Mouse (Mus musculus) thymus, adult 2 months (tissue): ENCODE data around the gene Gm20929. TPM values are rescaled to one million over a fixed set of nuclear protein-coding genes. Genes with fewer than 3 reads are reported as not detected.
"Not testable (repeated sequence)": the region's sequence is repeated elsewhere in the genome, so short reads cannot be mapped to it uniquely, and the experiment has no call there.

ENCODE experiments used
- DNase-seq: peaks from one replicate; pipeline ENCODE4 v3.0.0; 2021
- H3K27ac ChIP-seq: fragments of 200-500 bp; 2 replicates; pipeline ENCODE4 v1.5.1; 2012; ENCODE audit warnings: low read length, control low read depth; ENCODE audit not compliant: control insufficient read depth, insufficient read depth
- H3K27me3 ChIP-seq: fragments of 200-500 bp; 2 replicates; pipeline ENCODE4 v1.6.1; 2012; ENCODE audit warnings: mild to moderate bottlenecking, low read length, moderate library complexity, mixed read lengths; ENCODE audit not compliant: control insufficient read depth, insufficient read depth
- H3K36me3 ChIP-seq: fragments of 200-500 bp; 2 replicates; pipeline ENCODE4 v1.6.1; 2012; ENCODE audit warnings: mild to moderate bottlenecking, low read length, moderate library complexity; ENCODE audit not compliant: control insufficient read depth, insufficient read depth
- H3K4me1 ChIP-seq: fragments of 200-500 bp; replicated peaks from 2 replicates; pipeline ENCODE4 v1.6.1; 2012; ENCODE audit warnings: low read length; ENCODE audit not compliant: control insufficient read depth, insufficient read depth
- H3K4me3 ChIP-seq: fragments of 200-500 bp; 2 replicates; pipeline ENCODE4 v1.5.1; 2012; ENCODE audit warnings: mild to moderate bottlenecking, low read length, control low read depth, moderate library complexity; ENCODE audit not compliant: control insufficient read depth, insufficient read depth
- WGBS: fragments of 180-500 bp; shearing (Covaris S2); methylation state at CpG from one replicate; pipeline ENCODE4 v1.1.7; 2018; 5-methylcytosine and 5-hydroxymethylcytosine counted together
- polyA plus RNA-seq: library from polyadenylated mRNA; depleted of rRNA; stranded (reverse); fragments of >200 nt; gene quantifications from 2 replicates; pipeline ENCODE4 v1.2.3, GENCODE M21; 2012; rRNA removed

The Gm20929 gene
- polyA plus RNA-seq: not detected in 2 replicates

- H3K4me1 ChIP-seq, DNase-seq, H3K27me3 ChIP-seq, H3K36me3 ChIP-seq, H3K27ac ChIP-seq, H3K4me3 ChIP-seq: not testable (repeated sequence)
- WGBS: no CpG with 5 or more reads among the region's 6 CpGs
These were observed at the start of gene Gm20929 for GRCm38 (mm10) chrY:53843649-53844048. Gene Gm20929 (plus strand): TSS chrY:53843949.
